Mouse (Mus musculus): ENCODE data around the gene Anxa3.

Anxa3 gene

GRCm38 (mm10) chr5:96847986-96848385 lies 54.8 kb downstream of the Anxa3 start:
- no peak for DNase-seq (ENCODE audit: low read depth)

GRCm38 (mm10) chr5:96848386-96848785 lies 55.2 kb downstream of the Anxa3 start:
- no peak for DNase-seq (ENCODE audit: low read depth)

- no peak for DNase-seq (ENCODE audit: low read depth)
These were observed 56.1 kb downstream of the Anxa3 start for GRCm38 (mm10) chr5:96849232-96849631.

- DNase-seq (ENCODE audit: low read depth), result no peak
These were observed 60.3 kb downstream of the Anxa3 start for GRCm38 (mm10) chr5:96853451-96853850.

- DNase-seq (ENCODE audit: low read depth), result peak; percentile 50
These were observed 61.2 kb downstream of the Anxa3 start for GRCm38 (mm10) chr5:96854350-96854749.

GRCm38 (mm10) chr5:96859938-96860337 lies 66.8 kb downstream of the Anxa3 start:
- DNase-seq (ENCODE audit: low read depth), result no peak

GRCm38 (mm10) chr5:96867171-96867570 lies 74.0 kb downstream of the Anxa3 start:
- no peak for DNase-seq (ENCODE audit: low read depth)

- no peak for DNase-seq (ENCODE audit: low read depth)
These were observed 75.8 kb downstream of the Anxa3 start for GRCm38 (mm10) chr5:96868893-96869292.

GRCm38 (mm10) chr5:96870996-96871395 lies 77.9 kb downstream of the Anxa3 start:
- no peak for DNase-seq (ENCODE audit: low read depth)

GRCm38 (mm10) chr5:96878178-96878577 lies 85.0 kb downstream of the Anxa3 start:
- DNase-seq (ENCODE audit: low read depth), result peak; percentile 88

- DNase-seq (ENCODE audit: low read depth), result peak; percentile 71
These were observed 85.9 kb downstream of the Anxa3 start for GRCm38 (mm10) chr5:96878851-96879540.

- no peak for DNase-seq (ENCODE audit: low read depth)
These were observed 87.1 kb downstream of the Anxa3 start for GRCm38 (mm10) chr5:96880231-96880630.

GRCm38 (mm10) chr5:96881118-96881517 lies 88.0 kb downstream of the Anxa3 start:
- no peak for DNase-seq (ENCODE audit: low read depth)

- DNase-seq (ENCODE audit: low read depth), result no peak
These were observed 88.5 kb downstream of the Anxa3 start for GRCm38 (mm10) chr5:96881613-96882012.

GRCm38 (mm10) chr5:96885202-96885601 lies 92.1 kb downstream of the Anxa3 start:
- DNase-seq (ENCODE audit: low read depth), result no peak

- DNase-seq (ENCODE audit: low read depth), result no peak
These were observed 95.3 kb downstream of the Anxa3 start for GRCm38 (mm10) chr5:96888396-96888795.

- no peak for DNase-seq (ENCODE audit: low read depth)
These were observed 97.2 kb downstream of the Anxa3 start for GRCm38 (mm10) chr5:96890367-96890766.

All from induced T-regulatory cell, adult 2 months (primary cell).